Mouse (Mus musculus) hindbrain, embryonic 16.5 days (tissue): ENCODE data around the gene Sec24c. TPM values are rescaled to one million over a fixed set of nuclear protein-coding genes. Genes with fewer than 3 reads are reported as not detected.
"Not testable (repeated sequence)": the region's sequence is repeated elsewhere in the genome, so short reads cannot be mapped to it uniquely, and the experiment has no call there.

Source experiments
- ATAC-seq: fragments of 200-750 bp; cut with Nextera tagmentation; 2 replicates; pipeline ENCODE4 v1.8.0; 2017; ENCODE audit warnings: moderate TSS enrichment, moderate library complexity
- H3K27ac ChIP-seq: fragments of 300-500 bp; sonication (generic); 2 replicates; pipeline ENCODE4 v1.5.1; 2014; ENCODE audit warnings: low read depth, mild to moderate bottlenecking, control low read depth, low read length, moderate library complexity
- H3K27me3 ChIP-seq: fragments of 300-500 bp; sonication (generic); replicated peaks from 2 replicates; pipeline ENCODE4 v1.6.1; 2014; ENCODE audit warnings: low read length; ENCODE audit not compliant: control insufficient read depth, insufficient read depth
- H3K36me3 ChIP-seq: fragments of 300-500 bp; sonication (generic); 2 replicates; pipeline ENCODE4 v1.6.1; 2014; ENCODE audit warnings: mild to moderate bottlenecking, low read length, moderate library complexity, mixed read lengths; ENCODE audit not compliant: control insufficient read depth, insufficient read depth
- H3K4me1 ChIP-seq: fragments of 300-500 bp; sonication (generic); 2 replicates; pipeline ENCODE4 v1.6.1; 2014; ENCODE audit warnings: low read depth, low read length; ENCODE audit not compliant: control insufficient read depth, insufficient read depth
- H3K4me2 ChIP-seq: fragments of 300-500 bp; sonication (generic); 2 replicates; pipeline ENCODE4 v1.6.1; 2014; ENCODE audit warnings: mild to moderate bottlenecking, low read length, control low read depth, moderate library complexity
- H3K4me3 ChIP-seq: fragments of 300-500 bp; sonication (generic); 2 replicates; pipeline ENCODE4 v1.5.1; 2014; ENCODE audit warnings: mild to moderate bottlenecking, low read length, control low read depth, moderate library complexity
- H3K9ac ChIP-seq: fragments of 300-500 bp; sonication (generic); 2 replicates; pipeline ENCODE4 v1.6.1; 2014; ENCODE audit warnings: low read depth, mild to moderate bottlenecking, control low read depth, low read length, moderate library complexity
- H3K9me3 ChIP-seq: fragments of 300-500 bp; sonication (generic); 2 replicates; pipeline ENCODE4 v1.6.1; 2014; ENCODE audit warnings: mild to moderate bottlenecking, low read length, moderate library complexity; ENCODE audit not compliant: control insufficient read depth
- WGBS: fragments of 180-500 bp; shearing (Covaris S2); extraction: QIAGEN DNeasy Blood & Tissue Kit; methylation state at CpG from one replicate; pipeline ENCODE4 v1.1.7; 2014; 5-methylcytosine and 5-hydroxymethylcytosine counted together
- polyA plus RNA-seq: library from polyadenylated mRNA; unstranded; fragments of >200 nt; fragmentation: Nextera tagmentation; extraction: Ambion mirVana; gene quantifications from 2 replicates; pipeline ENCODE4 v1.2.1, GENCODE M21; 2015

Sec24c gene
- polyA plus RNA-seq, 1 experiment from 2014 or later: 80.6 TPM

DNA sequence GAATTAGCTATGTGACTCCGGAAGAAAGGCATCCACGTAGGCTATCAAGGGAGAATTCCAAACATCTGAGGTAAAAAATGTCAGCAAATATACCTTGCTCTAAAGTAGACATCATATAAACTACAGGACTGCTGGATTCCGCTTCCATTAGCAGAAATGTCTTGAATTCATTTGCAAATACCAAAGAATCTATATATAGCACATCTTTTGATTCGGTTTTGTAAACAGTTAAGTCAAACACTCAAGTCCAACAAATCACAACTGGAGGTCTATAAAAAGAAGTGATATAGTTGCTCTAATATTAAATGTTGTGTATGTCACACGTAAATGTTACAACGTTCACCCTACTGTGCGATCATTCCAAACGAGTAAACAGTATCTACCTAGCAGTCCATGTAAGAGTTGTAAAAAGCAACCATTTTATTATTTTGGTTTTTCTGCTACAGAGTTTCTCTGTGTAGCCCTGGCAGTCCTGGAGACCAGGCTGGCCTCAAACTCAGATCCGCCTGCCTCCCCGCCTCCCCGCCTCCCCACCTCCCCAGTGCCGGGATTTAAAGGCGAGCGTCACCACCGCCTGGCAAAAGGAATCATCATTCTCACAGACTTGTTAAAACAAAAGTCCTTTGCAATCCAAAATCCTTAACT is 28.1 kb downstream of the Sec24c start:
- Histone ChIP-seq H3K4me3 (peak overlapping the region; percentile 56), H3K27me3 (no peaks in the 10 kb centered on the region), H3K9me3 (no peaks in the 10 kb centered on the region), H3K9ac (peak overlapping the region; percentile 85), H3K27ac (peak overlapping the region; percentile 87), H3K36me3 (0 out of 2 replicates have a peak, but pooled peaks cover 6% of the 10 kb centered on the region), H3K4me2 (peak overlapping the region; percentile 72), H3K4me1 (peaks cover 46% of the 10 kb centered on the region)
- WGBS: 18% methylated on average over 15 of the region's 15 CpGs
- peak; percentile 25 for ATAC-seq

DNA sequence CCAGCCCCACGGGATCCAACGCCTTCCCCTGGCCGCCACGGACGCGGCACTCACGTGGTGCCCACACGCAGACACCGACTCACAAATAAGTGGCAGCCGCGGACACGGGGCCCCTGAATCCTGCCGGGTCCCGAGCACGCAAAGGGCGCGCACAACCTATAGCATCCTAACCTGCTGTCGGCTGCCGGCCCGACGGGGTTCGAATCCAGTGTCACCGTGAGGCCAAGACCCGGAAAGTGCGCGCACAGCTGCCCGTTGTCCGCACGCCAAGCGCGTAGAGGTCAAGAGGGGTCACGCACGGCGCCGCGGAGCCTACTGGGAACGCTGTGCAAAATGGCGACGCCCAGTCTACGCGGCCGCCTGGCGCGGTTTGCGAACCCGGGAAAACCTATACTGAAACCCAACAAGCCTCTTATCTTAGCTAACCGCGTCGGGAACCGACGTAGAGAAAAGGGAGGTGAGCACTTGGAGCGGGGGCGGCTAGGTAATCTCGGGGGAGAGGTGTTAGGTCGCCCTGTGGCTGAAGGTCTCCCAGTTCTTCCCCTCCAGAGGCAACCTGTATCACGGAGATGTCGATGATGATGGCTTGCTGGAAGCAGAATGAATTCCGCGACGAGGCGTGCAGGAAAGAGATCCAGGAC is 28.8 kb downstream of the Sec24c start, which contains the start of gene Chchd1:
Chchd1 (plus strand) TSS at position 266 of the 641 bp plus-strand sequence.
- peaks cover 40% of the 10 kb centered on the region for H3K4me1 ChIP-seq
- H3K27ac ChIP-seq: peak within 1 kb of the TSS; percentile 87
- peak within 1 kb of the TSS; percentile 56 for H3K4me3 ChIP-seq
- ATAC-seq: peak; percentile 79
- peak within 1 kb of the TSS; percentile 72 for H3K4me2 ChIP-seq
- 0 out of 2 replicates have a peak, but pooled peaks cover 6% of the 10 kb centered on the region for H3K36me3 ChIP-seq
- H3K9me3 ChIP-seq: no peaks in the 10 kb centered on the region
- WGBS: 0% methylated on average over 61 of the region's 61 CpGs
- peak within 1 kb of the TSS; percentile 85 for H3K9ac ChIP-seq
- H3K27me3 ChIP-seq: no peaks in the 10 kb centered on the region

DNA sequence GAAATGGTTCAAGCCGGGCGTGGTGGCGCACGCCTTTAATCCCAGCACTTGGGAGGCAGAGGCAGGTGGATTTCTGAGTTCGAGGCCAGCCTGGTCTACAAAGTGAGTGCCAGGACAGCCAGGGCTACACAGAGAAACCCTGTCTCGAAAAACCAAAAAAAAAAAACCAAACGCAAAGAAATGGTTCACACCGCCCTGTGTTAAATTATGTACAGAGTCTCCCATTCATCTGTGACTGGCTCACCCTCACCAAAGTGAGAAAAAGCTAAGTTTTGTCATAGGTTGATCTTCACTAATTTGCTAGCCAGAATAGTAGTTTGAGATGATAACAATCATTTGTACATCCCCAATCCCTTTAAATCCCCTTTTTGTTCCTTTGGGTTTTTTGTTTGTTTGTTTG is 29.4 kb downstream of the Sec24c start:
- Histone ChIP-seq H3K9ac (peak overlapping the region; percentile 85), H3K27ac (peak overlapping the region; percentile 87), H3K4me3 (peak overlapping the region; percentile 56), H3K4me1 (peaks cover 34% of the 10 kb centered on the region), H3K4me2 (peak overlapping the region; percentile 72)
- H3K36me3 ChIP-seq, H3K9me3 ChIP-seq, H3K27me3 ChIP-seq, ATAC-seq: not testable (repeated sequence)
- 16% methylated on average over 8 of the region's 8 CpGs for WGBS

DNA sequence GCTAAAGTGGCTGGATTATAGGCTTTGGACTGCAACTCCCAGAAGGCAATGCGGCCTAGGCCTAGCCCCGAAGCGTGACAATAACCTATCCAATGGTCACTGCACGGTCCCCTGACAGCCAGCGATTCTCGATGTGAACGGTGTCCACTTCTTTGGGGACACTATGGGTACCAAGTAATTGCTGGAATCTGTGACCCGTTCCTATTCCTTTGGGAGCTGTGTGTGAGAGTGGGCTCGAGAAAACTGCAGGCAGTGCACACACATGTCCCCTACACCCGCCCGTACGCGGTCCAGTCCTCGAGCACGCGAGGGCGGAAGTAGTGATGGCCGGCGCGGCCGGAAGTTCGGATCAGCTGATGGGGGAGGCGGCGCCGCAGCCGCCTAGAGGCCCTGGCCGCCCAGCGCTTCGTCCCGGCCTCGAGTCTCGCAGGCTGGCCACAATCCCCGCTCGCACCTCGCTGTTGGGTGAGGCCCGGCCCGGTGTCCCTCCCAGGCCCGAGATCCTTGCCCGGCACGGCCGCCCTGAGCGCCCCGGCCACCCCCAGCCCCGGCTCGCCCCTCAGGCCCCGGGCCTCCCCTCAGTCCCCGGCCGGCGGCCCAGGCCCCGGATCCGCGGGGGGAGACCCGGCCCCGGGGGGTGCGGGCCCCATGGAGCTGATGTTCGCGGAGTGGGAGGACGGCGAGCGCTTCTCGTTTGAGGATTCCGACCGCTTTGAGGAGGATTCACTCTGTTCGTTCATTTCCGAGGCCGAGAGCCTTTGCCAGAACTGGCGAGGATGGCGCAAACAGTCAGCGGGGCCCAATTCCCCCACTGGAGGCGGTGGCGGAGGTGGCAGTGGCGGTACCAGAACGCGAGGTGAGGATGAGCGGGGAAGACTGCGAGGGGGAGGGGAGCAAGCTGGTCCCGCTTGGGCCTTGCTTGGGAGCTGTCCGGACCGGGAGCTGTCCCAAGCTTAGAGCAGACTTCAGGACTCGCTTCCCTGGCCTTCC is 33.4 kb downstream of the Sec24c start, which contains the start of gene Zswim8:
Zswim8 (plus strand) TSS at position 352 of the 990 bp plus-strand sequence.
- H3K27ac ChIP-seq: peak within 1 kb of the TSS; percentile 86
- no peaks in the 10 kb centered on the region for H3K27me3 ChIP-seq
- H3K4me1 ChIP-seq: peaks cover 18% of the 10 kb centered on the region
- 1% methylated on average over 80 of the region's 80 CpGs for WGBS
- H3K4me2 ChIP-seq: peak within 1 kb of the TSS; percentile 57
- H3K9ac ChIP-seq: peak within 1 kb of the TSS; percentile 98
- H3K36me3 ChIP-seq: peaks cover 15% of the 10 kb centered on the region; the same call in 1 of the 2 replicates
- peak within 1 kb of the TSS; percentile 90 for H3K4me3 ChIP-seq
- no peaks in the 10 kb centered on the region for H3K9me3 ChIP-seq
- ATAC-seq: peak; percentile 96

DNA sequence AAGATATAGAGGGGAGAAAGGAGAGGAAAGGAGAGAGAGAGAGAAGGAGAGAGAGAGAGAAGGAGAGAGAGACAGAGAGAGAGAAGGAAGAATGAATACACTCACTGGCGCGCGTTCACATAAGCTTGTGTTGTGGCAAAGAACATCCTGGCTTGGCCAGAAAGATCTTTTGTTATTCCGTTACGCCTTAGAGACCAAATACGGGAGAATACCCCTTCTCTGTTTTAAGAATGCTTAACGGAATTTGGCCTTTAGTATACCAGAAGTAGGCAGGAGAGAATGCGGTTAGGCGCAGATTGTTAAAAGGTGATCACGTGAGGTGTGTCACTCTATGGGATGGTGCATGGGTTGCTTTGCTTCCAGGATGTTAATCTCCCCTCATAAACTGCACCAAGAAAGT is 34.1 kb downstream of the Sec24c start:
- WGBS: 11% methylated on average over 10 of the region's 10 CpGs
- Histone ChIP-seq H3K27me3 (no peaks in the 10 kb centered on the region), H3K4me3 (peak overlapping the region; percentile 90), H3K27ac (no peak overlapping the region), H3K9ac (peak overlapping the region; percentile 98), H3K36me3 (peaks cover 22% of the 10 kb centered on the region), H3K4me2 (peak overlapping the region; percentile 57), H3K4me1 (peaks cover 18% of the 10 kb centered on the region), H3K9me3 (no peaks in the 10 kb centered on the region)
- ATAC-seq: no peak

DNA sequence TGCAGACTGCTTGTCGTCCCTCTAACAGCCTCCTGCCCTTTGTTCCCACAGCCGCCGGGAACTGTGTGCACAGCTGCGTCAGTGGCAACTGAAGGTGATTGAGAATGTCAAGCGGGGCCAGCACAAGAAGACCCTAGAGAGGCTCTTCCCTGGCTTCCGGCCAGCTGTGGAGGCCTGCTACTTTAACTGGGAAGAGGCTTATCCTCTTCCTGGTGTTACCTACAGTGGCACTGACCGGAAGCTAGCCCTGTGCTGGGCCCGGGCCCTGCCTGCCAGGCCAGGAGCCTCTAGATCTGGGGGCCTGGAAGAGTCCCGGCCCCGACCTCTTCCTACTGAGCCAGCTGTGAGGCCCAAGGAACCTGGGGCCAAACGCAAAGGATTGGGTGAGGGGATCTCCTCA is 39.7 kb downstream of the Sec24c start:
- no peak overlapping the region for H3K9ac ChIP-seq
- H3K27ac ChIP-seq: no peak overlapping the region
- no peaks in the 10 kb centered on the region for H3K9me3 ChIP-seq
- ATAC-seq: no peak
- H3K4me3 ChIP-seq: no peak overlapping the region
- H3K4me2 ChIP-seq: no peak overlapping the region
- H3K36me3 ChIP-seq: peaks cover 67% of the 10 kb centered on the region
- H3K27me3 ChIP-seq: no peaks in the 10 kb centered on the region
- H3K4me1 ChIP-seq: peaks cover 10% of the 10 kb centered on the region
- 73% methylated on average over 11 of the region's 11 CpGs for WGBS

DNA sequence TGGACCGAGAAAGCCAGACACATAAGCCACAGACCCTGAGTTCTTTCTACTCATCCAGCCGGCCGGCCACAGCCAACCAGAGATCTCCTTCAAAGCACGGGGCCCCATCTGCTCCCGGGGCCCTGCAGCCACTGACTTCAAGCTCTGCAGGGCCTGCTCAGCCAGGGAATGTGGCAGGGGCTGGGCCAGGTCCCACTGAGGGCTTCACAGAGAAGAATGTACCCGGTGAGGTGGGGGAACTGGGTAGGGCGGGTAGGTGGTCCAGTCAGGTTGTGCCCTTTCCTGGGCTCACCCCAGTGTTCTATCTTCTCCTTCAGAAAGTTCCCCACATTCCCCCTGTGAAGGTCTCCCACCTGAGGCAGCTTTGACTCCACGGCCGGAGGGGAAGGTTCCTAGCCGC is 44.3 kb downstream of the Sec24c start:
- no peak overlapping the region for H3K9ac ChIP-seq
- H3K36me3 ChIP-seq: peaks cover 85% of the 10 kb centered on the region
- H3K4me2 ChIP-seq: no peak overlapping the region
- no peaks in the 10 kb centered on the region for H3K4me1 ChIP-seq
- no peak for ATAC-seq
- H3K27me3 ChIP-seq: no peaks in the 10 kb centered on the region
- no peak overlapping the region for H3K27ac ChIP-seq
- WGBS: 92% methylated on average over 10 of the region's 10 CpGs
- H3K9me3 ChIP-seq: no peaks in the 10 kb centered on the region
- H3K4me3 ChIP-seq: no peak overlapping the region

DNA sequence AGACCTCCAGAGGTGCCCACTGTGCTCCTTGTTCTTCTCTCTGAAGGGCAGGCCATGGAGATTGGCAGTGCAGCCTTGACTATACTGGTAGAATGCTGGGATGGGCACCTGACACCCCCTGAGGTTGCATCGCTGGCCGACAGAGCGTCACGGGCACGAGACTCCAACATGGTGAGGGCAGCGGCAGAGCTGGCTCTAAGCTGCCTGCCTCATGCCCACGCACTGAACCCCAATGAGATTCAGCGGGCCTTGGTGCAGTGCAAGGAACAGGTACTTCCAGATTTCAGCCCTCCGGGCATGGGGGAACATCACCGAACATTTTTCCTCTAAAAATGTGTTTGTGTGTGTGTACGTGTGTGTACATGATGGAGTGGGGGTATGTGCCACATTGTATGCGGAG is 45.7 kb downstream of the Sec24c start:
- H3K27me3 ChIP-seq: no peaks in the 10 kb centered on the region
- ATAC-seq: no peak
- no peaks in the 10 kb centered on the region for H3K4me1 ChIP-seq
- no peaks in the 10 kb centered on the region for H3K9me3 ChIP-seq
- H3K4me3 ChIP-seq: no peak overlapping the region
- WGBS: 94% methylated on average over 12 of the region's 12 CpGs
- H3K9ac ChIP-seq: no peak overlapping the region
- no peak overlapping the region for H3K4me2 ChIP-seq
- no peak overlapping the region for H3K27ac ChIP-seq
- peaks cover 81% of the 10 kb centered on the region for H3K36me3 ChIP-seq
